12 mouse cellular contexts compared by ENCODE assay signal in genomic region chr17:86559206-86559891, GRCm38 (mm10). TPM values are rescaled to one million over a fixed set of nuclear protein-coding genes. Genes with fewer than 3 reads are reported as not detected.
A peak's percentile ranks its signal among the peaks of the same experiment; 100 is the strongest.
DNase-seq lines count a peak whose midpoint lies in the region; ATAC-seq and TF ChIP-seq lines count a peak whose summit lies in the region.
"Had no signal": no experiment of that assay in that cellular context is flagged by ENCODE, and none has a peak within 500 bp of the region (broad histone marks: within the 10 kb centered on the region; RNA-seq: fewer than 3 reads in every experiment).

No protein-coding gene starts in this region.

- ATAC-seq in intestine, postnatal 0 days: peak; percentile 61
- ATAC-seq in stomach, embryonic 16.5 days (ENCODE audit: insufficient read depth, low FRiP score): no peak
- ATAC-seq: forebrain, embryonic 14.5 days had no signal

- no peaks in the 10 kb centered on the region for H3K9me3 ChIP-seq in intestine, postnatal 0 days (ENCODE audit: control insufficient read depth)
- H3K9me3 ChIP-seq in stomach, embryonic 16.5 days (replicated peaks; ENCODE audit: control insufficient read depth, low read length): no peaks in the 10 kb centered on the region
- H3K9me3 ChIP-seq: embryonic facial prominence, embryonic 13.5 days had no signal

- no peak overlapping the region for H3K4me3 ChIP-seq in lung, adult 2 months (replicated peaks; ENCODE audit: extremely low read depth, low read depth, low read length)
- no peak overlapping the region for H3K4me3 ChIP-seq in intestine, postnatal 0 days (ENCODE audit: low read depth, low read length)
- H3K4me3 ChIP-seq in stomach, embryonic 16.5 days (replicated peaks; ENCODE audit: low read length): no peak overlapping the region
- H3K4me3 ChIP-seq: embryonic facial prominence, embryonic 13.5 days had no signal

- H3K27ac ChIP-seq in intestine, postnatal 0 days (ENCODE audit: low read depth, low read length): no peak overlapping the region; the same call in 1 of the 2 replicates
- H3K27ac ChIP-seq in stomach, embryonic 16.5 days (ENCODE audit: low read length): no peak overlapping the region
- H3K27ac ChIP-seq: embryonic facial prominence, embryonic 13.5 days; liver, embryonic 14.5 days had no signal

- no peak for TF ChIP-seq CTCF in lung, adult 2 months (IDR thresholded peaks at IDR 0.05; ENCODE audit: insufficient read depth, low read length)
- no peak for TF ChIP-seq CTCF in intestine, postnatal 0 days (IDR thresholded peaks at IDR 0.05; ENCODE audit: low read depth)

- no peak overlapping the region; the same call in 1 of the 2 replicates for H3K4me2 ChIP-seq in intestine, postnatal 0 days (replicated peaks; ENCODE audit: low read depth)
- peak overlapping the region; percentile 9; the same call in 1 of the 2 replicates for H3K4me2 ChIP-seq in stomach, embryonic 16.5 days (ENCODE audit: low read depth, low read length)
- H3K4me2 ChIP-seq: embryonic facial prominence, embryonic 13.5 days had no signal

- TF ChIP-seq POLR2A in lung, adult 2 months (IDR thresholded peaks at IDR 0.05; ENCODE audit: borderline replicate concordance, extremely low read depth, low read depth, low read length): no peak

- no peaks in the 10 kb centered on the region for H3K27me3 ChIP-seq in intestine, postnatal 0 days (replicated peaks; ENCODE audit: control insufficient read depth, insufficient read depth, low read length)
- no peaks in the 10 kb centered on the region for H3K27me3 ChIP-seq in stomach, embryonic 16.5 days (ENCODE audit: control insufficient read depth, insufficient read depth, low read length)
- H3K27me3 ChIP-seq: embryonic facial prominence, embryonic 13.5 days had no signal

- WGBS in lung, adult 2 months: 45% methylated on average over 15 of the region's 15 CpGs
- WGBS in intestine, postnatal 0 days: 51% methylated on average over 15 of the region's 15 CpGs
- 52% methylated on average over 15 of the region's 15 CpGs for WGBS in stomach, embryonic 16.5 days

- H3K9ac ChIP-seq in intestine, postnatal 0 days (ENCODE audit: low read depth, low read length): no peak overlapping the region
- no peak overlapping the region for H3K9ac ChIP-seq in stomach, embryonic 16.5 days (ENCODE audit: low read length)
- H3K9ac ChIP-seq: embryonic facial prominence, embryonic 13.5 days; liver, embryonic 14.5 days had no signal

- H3K36me3 ChIP-seq in intestine, postnatal 0 days (ENCODE audit: control insufficient read depth, insufficient read depth): no peaks in the 10 kb centered on the region; the same call in 1 of the 2 replicates
- H3K36me3 ChIP-seq in stomach, embryonic 16.5 days (ENCODE audit: control insufficient read depth, insufficient read depth, low read length): no peaks in the 10 kb centered on the region
- H3K36me3 ChIP-seq: embryonic facial prominence, embryonic 13.5 days had no signal

- DNase-seq in lung, adult 18-20 months: peak; percentile 50 to 72
- DNase-seq in lung, adult 2 months: no peak
- peak; percentile 69 to 78 for DNase-seq in kidney, postnatal 36 days
- DNase-seq in thymus, postnatal 25 days: no peak
- DNase-seq in right cerebral cortex, postnatal 10 days (ENCODE audit: low spot score in 2 of 2): no peak
- no peak for DNase-seq in urinary bladder, postnatal 14 days (ENCODE audit: low spot score)
- DNase-seq: gastrocnemius, postnatal 14 days had no signal

- peaks cover 7% of the 10 kb centered on the region; the same call in 1 of the 2 replicates for H3K4me1 ChIP-seq in lung, adult 2 months (ENCODE audit: control insufficient read depth, insufficient read depth, low read length)
- no peaks in the 10 kb centered on the region for H3K4me1 ChIP-seq in intestine, postnatal 0 days (replicated peaks; ENCODE audit: control insufficient read depth, insufficient read depth, low read length)
- H3K4me1 ChIP-seq in stomach, embryonic 16.5 days (ENCODE audit: control insufficient read depth, insufficient read depth, low read length): peaks cover 13% of the 10 kb centered on the region

RNA-seq across cellular contexts. Expression of gene Gm10309, which starts 54.3 kb away (rescaled TPM):
- polyA plus RNA-seq in lung, adult 2 months (2012; rRNA removed): 0.30 and 0.37 TPM in 2 replicates
- 0.12 TPM in 1 of 2 replicates, not detected in the other for polyA plus RNA-seq in intestine, postnatal 0 days (2015; fragmentation: Nextera tagmentation; extraction: Ambion mirVana)
- polyA plus RNA-seq in stomach, embryonic 16.5 days (2015; fragmentation: Nextera tagmentation; extraction: Ambion mirVana): 0.19 and 0.34 TPM in 2 replicates
- polyA plus RNA-seq: forebrain, embryonic 14.5 days had no signal

Comparison
In these comparisons a context has a peak if more than half of its experiments do, and no peak if none do; other contexts are left out.
1. DNase-seq: peak in lung, adult 18-20 months (2 of 2) and kidney, postnatal 36 days (2 of 2); none in lung, adult 2 months (single experiment), thymus, postnatal 25 days (single experiment), right cerebral cortex, postnatal 10 days (0 of 2) and urinary bladder, postnatal 14 days (single experiment).